Mouse (Mus musculus): ENCODE results near the gene Uaca. TPM values are rescaled to one million over a fixed set of nuclear protein-coding genes. Genes with fewer than 3 reads are reported as not detected.

Gene Uaca
- 56.3 and 58.8 TPM in 2 replicates for polyA plus RNA-seq (2015; fragmentation: Nextera tagmentation; extraction: Ambion mirVana)

DNA sequence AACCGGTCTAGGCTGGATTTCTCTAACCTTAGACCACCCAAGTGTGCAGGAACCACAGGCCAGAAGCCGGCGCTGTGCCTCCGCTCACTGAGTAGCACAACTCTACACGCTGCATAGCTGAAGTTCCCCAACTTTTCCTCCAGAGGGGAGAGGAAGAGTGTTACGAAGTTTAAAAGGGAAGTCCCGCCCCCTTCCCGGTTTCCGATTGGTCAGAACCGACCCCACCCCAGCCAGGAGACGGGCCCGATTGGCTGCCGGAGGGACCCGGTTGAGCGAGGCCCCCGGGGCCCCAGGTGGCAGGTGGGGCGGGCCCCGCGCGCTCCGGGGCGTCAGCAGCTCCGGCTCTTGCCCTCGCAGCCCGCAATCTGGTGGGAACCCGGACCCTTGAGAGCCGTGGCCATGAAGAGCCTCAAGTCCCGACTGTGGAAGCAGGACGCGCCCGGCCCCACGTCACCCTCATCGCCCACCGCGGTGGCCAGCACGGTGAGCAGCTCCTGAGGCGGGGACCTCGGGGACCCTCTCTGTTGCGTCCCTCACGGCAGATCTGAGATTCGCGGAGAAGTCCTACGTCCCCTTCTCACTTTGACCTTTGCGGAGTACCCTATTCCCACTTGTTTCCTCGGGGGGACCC, at the start of gene Uaca:
TSS of gene Uaca (plus strand) at position 333 of the 631 bp plus-strand sequence.
- WGBS: 0% methylated on average over 45 of the region's 45 CpGs
- Histone ChIP-seq H3K27me3 (replicated peaks) (no peaks in the 10 kb centered on the region), H3K9ac (peak within 1 kb of the TSS; percentile 82), H3K4me1 (replicated peaks) (0 out of 2 replicates have a peak, but pooled peaks cover 3% of the 10 kb centered on the region), H3K4me2 (replicated peaks) (peak within 1 kb of the TSS; percentile 78), H3K27ac (peak within 1 kb of the TSS; percentile 88), H3K36me3 (no peaks in the 10 kb centered on the region), H3K4me3 (replicated peaks) (peak within 1 kb of the TSS; percentile 84), H3K9me3 (no peaks in the 10 kb centered on the region)
- ATAC-seq: peak; percentile 97

DNA sequence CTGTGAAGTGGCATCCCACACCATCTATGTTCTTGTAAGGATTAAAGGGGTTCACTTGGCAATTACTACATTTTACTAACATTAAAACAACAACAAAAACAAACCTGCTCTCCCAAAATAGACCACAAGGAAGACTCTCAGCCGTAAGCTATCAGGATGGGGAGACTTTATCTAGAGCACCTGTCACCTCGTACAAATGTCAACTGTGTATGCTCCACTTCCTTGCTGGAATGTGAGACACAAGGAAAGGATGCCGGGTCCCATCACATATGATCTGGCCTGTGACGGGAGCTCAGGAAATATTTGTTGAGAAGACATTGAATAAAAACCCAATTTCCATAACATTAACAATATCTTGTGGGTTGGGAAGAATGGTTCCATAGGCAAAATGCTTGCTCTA, 49.4 kb upstream of the Uaca start:
- Histone ChIP-seq H3K4me1 (replicated peaks) (peaks cover 17% of the 10 kb centered on the region; the same call in 1 of the 2 replicates), H3K27me3 (replicated peaks) (no peaks in the 10 kb centered on the region), H3K36me3 (no peaks in the 10 kb centered on the region), H3K4me3 (replicated peaks) (no peak overlapping the region), H3K4me2 (replicated peaks) (no peak overlapping the region), H3K9me3 (no peaks in the 10 kb centered on the region), H3K9ac (no peak overlapping the region), H3K27ac (no peak overlapping the region)
- ATAC-seq: no peak
- WGBS: 66% methylated on average over 4 of the region's 4 CpGs

DNA sequence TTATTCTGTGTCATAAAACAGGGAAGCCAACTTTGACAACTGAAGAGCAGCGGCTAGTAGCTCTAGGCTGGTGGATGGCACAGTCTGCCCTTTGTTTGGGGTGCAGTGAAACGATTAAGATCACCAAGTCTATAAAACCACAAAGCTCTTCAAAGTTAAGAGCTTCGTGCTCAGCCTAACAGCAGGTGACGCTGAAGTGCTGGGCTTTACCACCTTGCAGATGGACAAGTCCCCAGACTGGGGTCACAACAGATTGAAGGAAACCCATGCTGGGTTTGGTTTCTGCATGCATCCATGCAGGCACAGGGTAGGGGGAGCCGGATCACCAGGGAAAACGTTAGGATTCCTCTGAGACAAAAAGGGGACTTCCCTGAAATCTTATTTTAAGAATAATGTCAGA, 47.8 kb upstream of the Uaca start:
- peak; percentile 27; the same call in 1 of the 2 replicates for ATAC-seq
- peaks cover 17% of the 10 kb centered on the region; the same call in 1 of the 2 replicates for H3K4me1 ChIP-seq (replicated peaks)

DNA sequence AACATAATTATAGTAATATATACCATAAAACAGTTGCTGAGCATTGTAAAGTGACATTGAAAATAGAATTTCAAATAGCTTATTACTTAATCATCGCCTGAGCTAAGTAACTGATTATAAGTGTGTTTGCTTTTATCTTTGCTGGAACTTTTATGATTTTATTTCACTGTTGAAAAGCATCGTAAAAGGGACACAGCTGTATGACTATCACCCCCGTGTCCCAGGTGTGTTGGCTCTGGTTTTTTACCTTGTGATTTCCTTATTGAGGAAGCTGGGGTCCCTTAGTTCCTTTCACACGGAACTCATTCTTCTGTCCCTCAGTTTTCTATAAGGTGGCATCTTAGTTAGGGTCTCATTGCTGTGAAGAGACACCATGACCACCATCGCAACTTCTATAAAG, 46.7 kb upstream of the Uaca start:
- WGBS: 63% methylated on average over 5 of the region's 5 CpGs
- Histone ChIP-seq H3K4me1 (replicated peaks) (peaks cover 15% of the 10 kb centered on the region; the same call in 1 of the 2 replicates), H3K9ac (no peak overlapping the region), H3K4me2 (replicated peaks) (no peak overlapping the region), H3K9me3 (no peaks in the 10 kb centered on the region), H3K27ac (peak overlapping the region; percentile 54), H3K27me3 (replicated peaks) (no peaks in the 10 kb centered on the region), H3K36me3 (no peaks in the 10 kb centered on the region), H3K4me3 (replicated peaks) (no peak overlapping the region)
- peak; percentile 27; the same call in 1 of the 2 replicates for ATAC-seq

More for the DNA sequence above, 47.8 kb upstream of the Uaca start:
- Histone ChIP-seq H3K9me3 (no peaks in the 10 kb centered on the region), H3K4me3 (replicated peaks) (no peak overlapping the region), H3K4me2 (replicated peaks) (no peak overlapping the region), H3K27ac (0 out of 2 replicates have a peak overlapping the region, but pooled peaks have one; percentile 3), H3K36me3 (no peaks in the 10 kb centered on the region), H3K27me3 (replicated peaks) (no peaks in the 10 kb centered on the region), H3K9ac (no peak overlapping the region)
- 38% methylated on average over 6 of the region's 6 CpGs for WGBS

DNA sequence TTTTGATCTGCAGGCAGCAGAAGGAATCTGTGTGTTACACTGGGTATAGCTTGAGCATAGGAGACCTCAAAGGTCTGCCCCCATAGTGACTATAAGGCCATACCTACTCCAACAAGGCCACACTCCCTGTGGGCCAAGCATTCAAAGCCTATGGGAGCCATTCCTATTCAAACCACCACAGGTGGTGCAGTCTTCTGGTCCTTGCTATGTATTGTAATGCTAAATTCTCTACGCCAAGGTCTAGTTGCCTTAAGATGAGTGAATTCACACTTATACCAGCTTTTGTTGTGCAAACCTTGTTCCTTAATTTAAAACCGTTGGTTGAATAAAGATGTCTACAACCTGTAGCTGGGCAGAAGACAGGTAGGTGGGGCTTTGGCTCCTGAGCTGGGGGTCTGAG, 46.2 kb upstream of the Uaca start:
- no peak for ATAC-seq
- H3K27ac ChIP-seq: peak overlapping the region; percentile 54
- WGBS: 80% methylated on average over 2 of the region's 2 CpGs
- H3K36me3 ChIP-seq: no peaks in the 10 kb centered on the region
- H3K4me2 ChIP-seq (replicated peaks): no peak overlapping the region
- H3K4me3 ChIP-seq (replicated peaks): no peak overlapping the region
- peaks cover 10% of the 10 kb centered on the region; the same call in 1 of the 2 replicates for H3K4me1 ChIP-seq (replicated peaks)
- H3K9me3 ChIP-seq: no peaks in the 10 kb centered on the region
- no peak overlapping the region for H3K9ac ChIP-seq
- no peaks in the 10 kb centered on the region for H3K27me3 ChIP-seq (replicated peaks)

DNA sequence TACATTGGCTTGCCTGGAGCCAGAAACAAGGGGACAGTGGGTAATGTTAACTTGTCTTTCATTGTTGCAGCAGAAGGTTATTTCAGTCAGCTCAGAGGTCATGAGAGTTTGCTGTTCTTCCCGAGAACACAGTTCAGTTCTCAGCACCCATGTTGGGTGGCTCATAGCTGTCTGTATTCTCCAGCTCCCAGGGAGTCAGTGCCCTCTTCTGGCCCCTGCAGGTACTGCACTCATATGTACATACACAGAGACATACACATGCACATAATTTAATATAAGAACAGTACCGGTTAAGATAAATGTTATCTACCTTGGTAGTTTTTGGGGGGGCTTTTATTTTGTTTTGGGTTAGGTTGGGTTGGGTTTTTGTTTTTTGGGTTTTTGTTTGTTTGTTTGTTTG, 45.2 kb upstream of the Uaca start:
- no peak for ATAC-seq
- 93% methylated on average over 2 of the region's 2 CpGs for WGBS

DNA sequence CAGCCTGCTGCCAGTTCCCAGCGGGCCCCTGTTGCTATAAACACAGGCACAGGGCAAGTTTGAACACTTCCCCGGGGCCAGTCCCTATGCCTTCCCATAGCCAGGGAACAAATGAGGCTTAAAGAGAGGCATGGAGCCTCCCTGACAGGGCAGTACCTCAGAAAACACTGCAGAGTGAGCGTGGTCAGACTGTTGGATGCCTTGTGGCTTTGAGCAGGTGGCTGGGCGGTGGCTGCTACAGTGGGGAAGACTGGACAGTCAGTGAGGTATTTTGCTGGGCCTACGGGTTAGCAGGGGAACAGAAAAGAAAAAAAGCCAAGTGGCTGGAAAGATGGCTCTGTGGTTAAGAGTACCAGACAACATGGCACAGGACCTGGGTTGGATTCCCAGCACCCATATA, 43.2 kb upstream of the Uaca start:
- Histone ChIP-seq H3K4me3 (replicated peaks) (no peak overlapping the region), H3K4me1 (replicated peaks) (peaks cover 7% of the 10 kb centered on the region; the same call in 1 of the 2 replicates), H3K27me3 (replicated peaks) (no peaks in the 10 kb centered on the region), H3K9ac (no peak overlapping the region), H3K4me2 (replicated peaks) (no peak overlapping the region), H3K27ac (peak overlapping the region; percentile 39; the same call in 1 of the 2 replicates), H3K36me3 (no peaks in the 10 kb centered on the region), H3K9me3 (no peaks in the 10 kb centered on the region)
- ATAC-seq: no peak
- 86% methylated on average over 5 of the region's 5 CpGs for WGBS

More for the DNA sequence above, 45.2 kb upstream of the Uaca start:
- Histone ChIP-seq H3K36me3 (no peaks in the 10 kb centered on the region), H3K9me3 (no peaks in the 10 kb centered on the region), H3K27ac (no peak overlapping the region), H3K9ac (no peak overlapping the region), H3K4me3 (replicated peaks) (no peak overlapping the region), H3K27me3 (replicated peaks) (no peaks in the 10 kb centered on the region), H3K4me2 (replicated peaks) (no peak overlapping the region), H3K4me1 (replicated peaks) (peaks cover 7% of the 10 kb centered on the region; the same call in 1 of the 2 replicates)

DNA sequence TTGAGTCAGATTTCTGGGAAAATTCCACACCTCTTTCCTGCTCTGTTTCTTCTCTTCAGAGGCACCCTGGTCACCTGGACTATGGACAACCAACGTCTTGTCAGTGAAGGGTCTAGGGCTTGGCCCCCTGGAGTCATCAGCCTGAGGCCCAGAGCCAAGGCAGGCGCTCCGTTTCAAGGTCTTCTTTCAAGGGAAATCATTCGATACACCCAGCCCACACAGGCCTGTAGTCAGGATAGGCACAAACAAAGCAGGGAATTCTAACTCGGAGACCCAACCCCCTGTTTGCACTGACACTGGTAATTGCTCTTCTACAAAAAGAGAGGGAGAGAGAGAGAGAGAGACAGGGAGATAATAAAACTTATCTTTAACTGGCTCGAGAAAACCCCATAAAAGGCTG, 42.4 kb upstream of the Uaca start:
- Histone ChIP-seq H3K4me2 (replicated peaks) (no peak overlapping the region), H3K4me3 (replicated peaks) (no peak overlapping the region), H3K4me1 (replicated peaks) (peaks cover 5% of the 10 kb centered on the region; the same call in 1 of the 2 replicates), H3K27ac (peak overlapping the region; percentile 39; the same call in 1 of the 2 replicates), H3K9ac (no peak overlapping the region), H3K27me3 (replicated peaks) (no peaks in the 10 kb centered on the region), H3K36me3 (no peaks in the 10 kb centered on the region), H3K9me3 (no peaks in the 10 kb centered on the region)
- 35% methylated on average over 6 of the region's 6 CpGs for WGBS
- ATAC-seq: peak; percentile 84

DNA sequence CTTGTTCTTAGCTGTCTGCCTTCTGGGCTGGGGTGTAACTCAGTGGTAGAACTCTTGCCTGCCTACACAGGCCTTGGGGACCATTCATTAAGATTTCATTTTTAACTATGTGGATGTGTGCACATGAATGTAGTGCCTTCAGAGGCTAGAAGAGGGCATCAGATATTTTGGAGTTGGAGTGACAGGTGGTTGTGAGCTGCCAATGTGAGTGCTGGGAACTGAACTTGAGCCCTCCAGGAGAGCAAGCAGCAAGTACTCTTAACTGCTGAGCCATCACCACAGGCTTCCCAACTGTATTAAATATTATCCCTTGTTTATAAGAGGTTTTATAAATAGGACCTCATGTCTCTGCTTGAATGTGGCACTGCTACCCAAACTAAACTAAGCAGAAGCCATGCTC, 41.7 kb upstream of the Uaca start:
- Histone ChIP-seq H3K27ac (0 out of 2 replicates have a peak overlapping the region, but pooled peaks have one; percentile 4), H3K9me3 (no peaks in the 10 kb centered on the region), H3K36me3 (no peaks in the 10 kb centered on the region), H3K4me1 (replicated peaks) (peaks cover 7% of the 10 kb centered on the region; the same call in 1 of the 2 replicates), H3K27me3 (replicated peaks) (no peaks in the 10 kb centered on the region), H3K4me3 (replicated peaks) (no peak overlapping the region), H3K4me2 (replicated peaks) (no peak overlapping the region), H3K9ac (no peak overlapping the region)
- ATAC-seq: no peak

DNA sequence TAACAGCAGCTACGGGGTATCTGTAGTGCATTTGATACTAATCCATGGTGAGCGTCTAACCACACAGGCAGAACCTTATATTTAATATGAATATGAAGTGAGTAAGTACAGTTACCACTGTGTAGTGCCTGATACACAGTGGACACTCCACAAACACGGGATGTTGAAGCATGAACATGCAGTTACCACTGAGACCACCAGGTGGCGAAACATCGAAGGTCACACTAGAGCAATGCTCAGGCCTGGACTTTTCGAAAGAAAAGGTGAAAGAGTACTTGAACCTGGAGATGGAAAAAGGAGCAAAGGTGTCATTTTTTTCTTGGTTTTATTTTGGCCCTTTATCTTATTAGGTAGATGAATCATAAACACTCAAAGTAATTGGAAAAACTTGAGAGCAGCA, 38.1 kb upstream of the Uaca start:
- Histone ChIP-seq H3K9ac (no peak overlapping the region), H3K27ac (no peak overlapping the region), H3K4me2 (replicated peaks) (no peak overlapping the region), H3K4me1 (replicated peaks) (peaks cover 13% of the 10 kb centered on the region), H3K27me3 (replicated peaks) (no peaks in the 10 kb centered on the region), H3K9me3 (no peaks in the 10 kb centered on the region), H3K36me3 (no peaks in the 10 kb centered on the region), H3K4me3 (replicated peaks) (no peak overlapping the region)
- ATAC-seq: no peak
- WGBS: 34% methylated on average over 6 of the region's 6 CpGs

DNA sequence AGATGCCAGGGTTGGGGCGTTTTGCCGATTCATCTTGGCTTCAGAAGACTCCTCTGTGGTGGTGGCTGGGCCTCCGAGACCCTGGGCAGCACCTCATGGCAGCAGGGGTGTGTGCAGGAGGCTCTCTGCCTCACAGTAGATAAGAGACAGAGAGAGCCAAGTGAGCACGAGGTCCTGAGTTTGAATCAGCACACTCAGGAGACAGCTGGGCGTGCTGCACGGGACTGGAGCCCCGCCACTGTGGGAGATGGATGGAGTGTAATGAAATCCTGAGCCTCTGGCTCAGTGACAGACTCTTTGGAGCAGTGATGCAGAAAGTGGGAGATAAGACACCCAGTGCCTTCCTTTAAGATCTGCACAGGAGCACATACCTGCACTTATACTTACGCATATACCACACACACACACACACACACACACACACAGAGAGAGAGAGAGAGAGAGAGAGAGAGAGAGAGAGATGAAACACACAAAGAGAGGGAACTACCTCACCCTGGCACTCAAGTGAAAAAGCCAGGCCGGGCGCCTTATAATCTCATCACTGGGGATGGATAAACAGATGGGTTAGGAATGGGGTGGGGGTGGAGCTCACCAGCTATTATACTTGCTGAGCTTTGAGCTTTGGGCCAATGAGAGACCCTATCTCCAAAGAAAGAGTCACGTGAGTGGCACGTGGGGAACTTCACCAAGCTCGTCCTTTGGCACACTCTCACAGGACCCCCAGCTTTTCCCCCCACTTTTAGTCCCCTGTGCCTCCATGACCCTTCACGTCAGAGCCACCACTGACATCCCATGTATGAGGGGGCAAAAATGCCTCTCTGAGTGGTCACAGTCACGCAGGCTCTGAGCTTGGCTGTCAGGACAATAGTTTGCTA, 37.2 kb upstream of the Uaca start:
- H3K4me2 ChIP-seq (replicated peaks): no peak overlapping the region
- H3K9me3 ChIP-seq: no peaks in the 10 kb centered on the region
- 0 out of 2 replicates have a peak, but pooled peaks have one; percentile 21 for ATAC-seq
- no peaks in the 10 kb centered on the region for H3K27me3 ChIP-seq (replicated peaks)
- peaks cover 13% of the 10 kb centered on the region for H3K4me1 ChIP-seq (replicated peaks)
- 65% methylated on average over 15 of the region's 15 CpGs for WGBS
- no peak overlapping the region for H3K4me3 ChIP-seq (replicated peaks)
- H3K36me3 ChIP-seq: no peaks in the 10 kb centered on the region
- no peak overlapping the region for H3K9ac ChIP-seq
- H3K27ac ChIP-seq: peak overlapping the region; percentile 37; the same call in 1 of the 2 replicates

DNA sequence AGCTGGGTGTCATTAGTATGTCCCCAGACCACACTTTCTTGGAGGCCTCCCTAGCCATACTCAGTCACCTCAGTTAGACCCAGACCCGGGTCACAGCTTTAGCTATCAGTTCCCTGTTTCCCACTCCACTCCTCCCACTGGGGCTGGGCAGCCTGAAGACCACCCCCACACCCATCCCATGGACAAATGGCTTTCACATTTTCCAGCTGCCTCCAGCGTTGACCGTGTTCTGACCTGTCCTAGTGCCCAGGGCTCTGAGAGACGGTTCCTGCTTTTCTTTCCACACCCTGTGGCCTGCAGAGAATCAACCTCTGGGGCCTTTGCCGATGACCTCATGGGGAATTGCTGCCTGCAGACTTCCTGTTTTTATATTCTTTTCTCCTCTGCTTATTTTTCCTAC, 36.5 kb upstream of the Uaca start:
- peak; percentile 46; the same call in 1 of the 2 replicates for ATAC-seq
- H3K4me2 ChIP-seq (replicated peaks): no peak overlapping the region
- H3K9me3 ChIP-seq: no peaks in the 10 kb centered on the region
- no peaks in the 10 kb centered on the region for H3K36me3 ChIP-seq
- no peak overlapping the region for H3K9ac ChIP-seq
- peak overlapping the region; percentile 37 for H3K27ac ChIP-seq
- no peak overlapping the region for H3K4me3 ChIP-seq (replicated peaks)
- H3K4me1 ChIP-seq (replicated peaks): peaks cover 13% of the 10 kb centered on the region
- WGBS: 13% methylated on average over 5 of the region's 5 CpGs
- no peaks in the 10 kb centered on the region for H3K27me3 ChIP-seq (replicated peaks)

Data from intestine, embryonic 15.5 days (tissue).